Mouse (Mus musculus) heart, adult 2 months (tissue): ENCODE measurements around the gene Mfsd4a. TPM values are rescaled to one million over a fixed set of nuclear protein-coding genes. Genes with fewer than 3 reads are reported as not detected.

Experiments
- DNase-seq, 2 experiments: peaks; one replicate each; pipeline ENCODE4 v3.0.0; 2021
- H3K27ac ChIP-seq: fragments of 200-600 bp; 2 replicates; pipeline ENCODE4 v1.8.1; 2022
- H3K27me3 ChIP-seq: fragments of 200-500 bp; 2 replicates; pipeline ENCODE4 v1.6.1; 2012; ENCODE audit warnings: mild to moderate bottlenecking, low read length, inconsistent platforms, mixed read lengths; ENCODE audit not compliant: control insufficient read depth, insufficient read depth
- H3K36me3 ChIP-seq: fragments of 200-500 bp; 2 replicates; pipeline ENCODE4 v1.6.1; 2012; ENCODE audit warnings: low read length, inconsistent platforms; ENCODE audit not compliant: control insufficient read depth, insufficient read depth
- H3K4me1 ChIP-seq: fragments of 200-500 bp; 2 replicates; pipeline ENCODE4 v1.6.1; 2011; ENCODE audit warnings: low read length; ENCODE audit not compliant: control insufficient read depth, insufficient read depth
- H3K4me3 ChIP-seq: fragments of 200-600 bp; 2 replicates; pipeline ENCODE4 v1.8.1; 2022
- H3K79me2 ChIP-seq: fragments of 200-500 bp; replicated peaks from 2 replicates; pipeline ENCODE4 v1.6.1; 2012; ENCODE audit warnings: mild to moderate bottlenecking, inconsistent platforms, low read length, moderate library complexity, mixed read lengths; ENCODE audit not compliant: control insufficient read depth, insufficient read depth
- H3K9ac ChIP-seq: fragments of 200-500 bp; 2 replicates; pipeline ENCODE4 v1.6.1; 2012; ENCODE audit warnings: low read depth, mild to moderate bottlenecking, control low read depth, inconsistent platforms, low read length, mixed read lengths
- CTCF ChIP-seq: fragments of 200-600 bp; IDR thresholded peaks from 2 replicates; pipeline ENCODE4 v1.8.1; 2022; ENCODE audit warnings: antibody characterized with exemption, mild to moderate bottlenecking, moderate library complexity
- EP300 ChIP-seq: fragments of 200-500 bp; IDR thresholded peaks from 2 replicates; pipeline ENCODE4 v1.6.1; 2011; ENCODE audit warnings: low read depth, low read length, control low read depth; ENCODE audit not compliant: insufficient read depth
- POLR2A ChIP-seq: fragments of 200-500 bp; IDR thresholded peaks from 2 replicates; pipeline ENCODE4 v1.6.1; 2011; ENCODE audit warnings: mild to moderate bottlenecking, low read depth, low read length, control low read depth; ENCODE audit not compliant: insufficient read depth
- WGBS: fragments of 180-500 bp; shearing (Covaris S2); methylation state at CpG from one replicate; pipeline ENCODE4 v1.1.7; 2018; 5-methylcytosine and 5-hydroxymethylcytosine counted together
- intact Hi-C: fragments of 180-260 bp; cut with DNase I; formaldehyde crosslinking; loops from one replicate; pipeline ENCODE4 v1.15.1; 2025
- polyA plus RNA-seq: library from polyadenylated mRNA; depleted of rRNA; stranded (reverse); fragments of >200 nt; gene quantifications from 2 replicates; pipeline ENCODE4 v1.2.3, GENCODE M21; 2012
- total RNA-seq, 2 experiments: library from RNA; stranded (reverse); gene quantifications; 2 replicates each; pipeline ENCODE4 v1.2.3; 2021

The Mfsd4a gene
- total and polyA plus RNA-seq, 3 experiments, result 1.4 to 3.0 (median 1.6) TPM

DNA sequence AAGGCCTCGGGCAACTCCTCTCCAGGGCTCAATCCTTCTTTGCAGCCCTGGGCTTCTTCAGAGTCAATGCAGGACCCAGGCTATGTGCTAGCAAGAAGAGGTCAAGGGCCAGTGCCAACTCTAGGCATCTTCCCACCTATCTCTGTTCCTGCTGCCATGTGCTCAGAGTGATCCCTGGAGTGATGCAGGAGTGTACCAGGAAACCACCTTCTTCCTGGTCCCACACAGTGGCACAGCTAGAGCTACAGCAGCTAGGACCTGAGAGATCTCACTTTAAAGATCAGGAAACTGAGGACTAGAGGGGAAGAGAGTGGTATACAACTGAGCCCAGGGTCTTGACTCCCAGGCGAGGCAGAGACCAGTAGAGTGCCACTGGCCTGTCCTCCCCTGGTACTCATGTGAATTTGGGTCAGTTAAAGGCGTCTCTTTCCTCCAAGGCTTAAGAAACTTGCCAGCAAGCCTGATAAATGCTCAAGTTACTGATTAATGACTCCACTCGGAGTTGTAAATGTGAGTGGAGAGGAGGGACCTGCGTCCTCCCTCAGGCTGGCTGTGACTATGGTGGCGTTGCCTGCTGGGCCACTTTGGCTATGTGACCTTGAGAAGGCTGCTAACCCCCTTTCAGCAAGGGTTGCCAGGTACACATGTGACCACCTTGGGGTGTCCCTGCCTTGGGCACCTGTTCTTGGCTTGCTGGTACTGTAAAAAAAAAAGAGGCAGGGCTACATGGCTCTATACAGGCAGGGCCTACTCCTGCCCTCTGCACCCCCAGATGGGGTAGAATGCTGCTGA, 5.9 kb downstream of the Mfsd4a start:
- no peaks in the 10 kb centered on the region for H3K36me3 ChIP-seq
- 86% methylated on average over 6 of the region's 6 CpGs for WGBS
- intact Hi-C loops, result no loop called here
- H3K27ac ChIP-seq, result no peak overlapping the region
- H3K27me3 ChIP-seq, result no peaks in the 10 kb centered on the region
- no peak for DNase-seq
- no peaks in the 10 kb centered on the region for H3K79me2 ChIP-seq
- TF ChIP-seq POLR2A (no peak), EP300 (no peak), CTCF (no peak)
- no peak overlapping the region for H3K9ac ChIP-seq
- no peaks in the 10 kb centered on the region for H3K4me1 ChIP-seq
- no peak overlapping the region for H3K4me3 ChIP-seq

DNA sequence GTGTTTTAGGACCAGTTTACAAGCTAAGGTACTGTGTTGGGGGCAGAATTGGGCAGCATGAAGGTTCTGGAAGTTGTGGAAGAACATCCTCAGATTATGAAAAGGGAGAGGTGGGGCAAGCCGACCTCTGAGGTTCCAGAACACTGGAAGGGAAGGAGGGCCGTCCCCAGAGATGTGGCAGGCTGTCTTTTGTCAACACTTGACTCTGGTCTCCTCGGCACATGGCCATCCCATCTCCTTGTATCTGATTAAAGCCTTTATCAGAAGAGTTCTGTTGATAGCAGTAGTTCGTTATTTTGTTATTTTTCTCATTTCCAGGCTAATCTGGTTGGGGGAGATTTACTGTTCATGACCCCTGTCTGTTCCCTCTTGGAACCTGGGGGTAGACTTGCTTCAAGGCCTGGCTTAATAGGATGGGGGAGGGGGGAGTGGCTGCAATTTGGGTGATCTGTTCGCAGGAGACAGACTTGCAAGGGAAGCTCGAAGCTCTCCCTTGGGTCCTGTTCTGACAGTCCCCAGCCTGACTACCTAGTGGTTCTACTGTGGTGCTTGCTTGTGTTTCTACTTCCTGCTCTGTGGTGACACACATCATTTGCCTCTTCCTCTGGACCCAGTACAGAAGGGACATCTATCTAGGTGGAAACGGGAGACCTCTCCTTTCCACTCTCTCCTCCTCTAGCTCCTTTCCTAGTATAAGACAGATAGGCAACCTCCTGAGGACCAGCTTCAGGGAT, 7.7 kb downstream of the Mfsd4a start:
- WGBS, result 45% methylated on average over 7 of the region's 7 CpGs
- H3K4me3 ChIP-seq, result no peak overlapping the region
- no peak overlapping the region for H3K9ac ChIP-seq
- H3K79me2 ChIP-seq, result no peaks in the 10 kb centered on the region
- TF ChIP-seq EP300, result no peak
- TF ChIP-seq CTCF, result no peak
- no peak for DNase-seq
- no peaks in the 10 kb centered on the region for H3K36me3 ChIP-seq
- intact Hi-C loops, result no loop called here
- H3K27me3 ChIP-seq, result no peaks in the 10 kb centered on the region
- no peak overlapping the region for H3K27ac ChIP-seq
- H3K4me1 ChIP-seq, result no peaks in the 10 kb centered on the region

DNA sequence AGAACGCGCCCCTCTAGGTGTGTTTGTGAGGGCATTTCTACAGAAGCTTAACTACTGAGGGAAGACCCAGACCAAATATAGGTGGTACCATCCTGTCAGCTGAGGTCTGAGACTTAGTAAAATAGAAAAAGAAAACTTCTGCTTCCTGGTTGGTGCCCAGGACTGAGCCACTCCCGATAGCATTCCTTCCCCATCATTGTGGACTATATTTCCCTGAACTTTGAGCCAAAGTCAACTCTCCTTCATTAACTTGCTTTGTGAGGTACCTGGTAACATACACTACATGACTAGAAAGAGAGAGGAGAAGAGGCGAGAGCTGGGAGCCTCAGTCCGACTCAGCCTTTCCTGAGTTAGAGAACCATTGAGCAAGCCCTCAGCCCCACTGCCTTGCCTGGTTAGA, 9.3 kb downstream of the Mfsd4a start:
- no peak for TF ChIP-seq POLR2A
- no peak for TF ChIP-seq CTCF
- no peak for TF ChIP-seq EP300
- H3K4me3 ChIP-seq, result no peak overlapping the region
- intact Hi-C loops, result no loop called here
- no peak for DNase-seq
- no peaks in the 10 kb centered on the region for H3K4me1 ChIP-seq
- no peaks in the 10 kb centered on the region for H3K36me3 ChIP-seq
- no peaks in the 10 kb centered on the region for H3K27me3 ChIP-seq
- no peaks in the 10 kb centered on the region for H3K79me2 ChIP-seq
- WGBS, result 87% methylated on average over 5 of the region's 5 CpGs
- no peak overlapping the region for H3K9ac ChIP-seq
- no peak overlapping the region for H3K27ac ChIP-seq

DNA sequence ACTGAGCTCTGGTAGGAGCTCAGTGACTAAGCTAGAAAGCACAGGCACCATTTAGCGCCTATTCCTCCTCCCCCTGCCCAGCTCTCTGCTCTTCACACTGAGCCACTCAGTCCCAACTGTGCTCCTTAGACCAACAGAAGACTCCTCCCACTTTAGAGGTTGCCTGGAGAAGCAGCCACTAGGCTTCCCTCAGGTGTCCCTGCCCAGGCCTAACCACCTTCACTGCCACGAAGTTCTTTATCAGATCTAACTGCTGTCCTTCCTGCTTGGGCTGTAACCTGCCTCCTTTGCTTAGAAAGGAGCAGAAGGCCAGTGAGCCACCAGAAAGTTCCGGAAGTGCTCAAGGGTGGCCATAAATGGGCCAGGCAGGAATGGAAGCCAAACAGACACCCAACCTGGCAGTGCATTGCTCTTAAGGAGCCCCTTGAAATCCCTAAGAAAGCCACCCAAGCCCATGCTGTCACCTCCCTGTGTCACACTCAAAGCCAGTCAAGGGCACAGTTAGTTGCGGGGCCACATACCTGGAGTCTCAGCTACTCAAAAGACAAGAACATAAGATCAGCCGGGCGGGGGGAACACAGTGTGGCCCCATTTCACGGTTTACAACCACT, 12.7 kb downstream of the Mfsd4a start:
- H3K79me2 ChIP-seq, result no peaks in the 10 kb centered on the region
- no peak for DNase-seq
- no peak for TF ChIP-seq POLR2A
- TF ChIP-seq EP300, result no peak
- no peak for TF ChIP-seq CTCF
- intact Hi-C loops, result no loop called here
- no peak overlapping the region for H3K27ac ChIP-seq
- WGBS, result 79% methylated on average over 7 of the region's 7 CpGs
- H3K36me3 ChIP-seq, result no peaks in the 10 kb centered on the region
- no peak overlapping the region for H3K4me3 ChIP-seq
- no peak overlapping the region for H3K9ac ChIP-seq
- H3K4me1 ChIP-seq, result no peaks in the 10 kb centered on the region
- no peaks in the 10 kb centered on the region for H3K27me3 ChIP-seq

DNA sequence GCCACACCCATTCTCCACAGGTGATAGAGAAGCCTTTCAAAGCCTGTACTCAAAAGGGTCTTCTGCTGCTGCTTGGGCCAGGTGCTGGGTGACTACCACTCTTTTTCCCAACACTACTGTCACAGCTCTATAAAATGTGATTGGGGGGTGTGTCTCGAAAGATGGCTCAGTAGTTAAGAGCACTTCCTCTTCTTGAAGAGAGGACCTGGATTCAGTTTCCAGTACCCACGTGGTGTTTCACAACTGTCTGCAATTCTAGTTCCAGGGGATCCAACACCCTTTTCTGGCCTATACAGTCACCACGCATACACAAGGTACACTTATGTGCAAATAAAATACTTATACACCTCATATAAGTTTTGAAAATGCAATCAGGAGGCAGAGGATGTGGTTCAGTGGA, 13.5 kb downstream of the Mfsd4a start:
- intact Hi-C loops, result no loop called here
- no peaks in the 10 kb centered on the region for H3K4me1 ChIP-seq
- no peak for DNase-seq
- H3K27ac ChIP-seq, result no peak overlapping the region
- H3K4me3 ChIP-seq, result no peak overlapping the region
- no peaks in the 10 kb centered on the region for H3K36me3 ChIP-seq
- WGBS, result 79% methylated on average over 3 of the region's 3 CpGs
- H3K9ac ChIP-seq, result no peak overlapping the region
- no peaks in the 10 kb centered on the region for H3K79me2 ChIP-seq
- no peaks in the 10 kb centered on the region for H3K27me3 ChIP-seq
- TF ChIP-seq EP300, result no peak
- TF ChIP-seq CTCF, result no peak
- no peak for TF ChIP-seq POLR2A

DNA sequence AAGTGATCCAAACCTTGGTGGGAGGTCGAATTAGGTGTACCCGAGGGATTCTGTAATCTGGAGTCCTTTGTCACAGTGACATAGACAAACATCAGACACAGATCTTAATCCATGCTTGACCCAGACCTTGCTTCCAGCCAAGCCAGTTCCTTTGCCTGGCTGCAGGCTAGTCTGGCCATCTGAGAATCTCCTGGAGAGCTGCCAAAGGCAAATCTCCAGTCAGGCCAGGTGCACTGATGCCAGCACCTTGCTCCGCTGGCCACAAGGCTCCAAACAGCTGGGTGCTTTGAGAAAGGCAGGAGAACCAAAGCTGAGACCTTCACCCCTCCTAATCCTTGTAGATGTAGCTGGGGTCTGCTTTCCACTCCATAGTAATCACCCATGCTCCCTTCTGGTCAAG, 16.1 kb downstream of the Mfsd4a start:
- Histone ChIP-seq H3K36me3 (no peaks in the 10 kb centered on the region), H3K4me3 (no peak overlapping the region), H3K27me3 (no peaks in the 10 kb centered on the region), H3K9ac (no peak overlapping the region), H3K4me1 (no peaks in the 10 kb centered on the region), H3K79me2 (no peaks in the 10 kb centered on the region), H3K27ac (no peak overlapping the region)
- TF ChIP-seq CTCF (no peak), POLR2A (no peak), EP300 (no peak)
- DNase-seq, result no peak
- WGBS, result 81% methylated on average over 3 of the region's 3 CpGs
- intact Hi-C loops, result no loop called here
